Comparison of ENCODE assay signal across 9 mouse cellular contexts in the genomic region with DNA sequence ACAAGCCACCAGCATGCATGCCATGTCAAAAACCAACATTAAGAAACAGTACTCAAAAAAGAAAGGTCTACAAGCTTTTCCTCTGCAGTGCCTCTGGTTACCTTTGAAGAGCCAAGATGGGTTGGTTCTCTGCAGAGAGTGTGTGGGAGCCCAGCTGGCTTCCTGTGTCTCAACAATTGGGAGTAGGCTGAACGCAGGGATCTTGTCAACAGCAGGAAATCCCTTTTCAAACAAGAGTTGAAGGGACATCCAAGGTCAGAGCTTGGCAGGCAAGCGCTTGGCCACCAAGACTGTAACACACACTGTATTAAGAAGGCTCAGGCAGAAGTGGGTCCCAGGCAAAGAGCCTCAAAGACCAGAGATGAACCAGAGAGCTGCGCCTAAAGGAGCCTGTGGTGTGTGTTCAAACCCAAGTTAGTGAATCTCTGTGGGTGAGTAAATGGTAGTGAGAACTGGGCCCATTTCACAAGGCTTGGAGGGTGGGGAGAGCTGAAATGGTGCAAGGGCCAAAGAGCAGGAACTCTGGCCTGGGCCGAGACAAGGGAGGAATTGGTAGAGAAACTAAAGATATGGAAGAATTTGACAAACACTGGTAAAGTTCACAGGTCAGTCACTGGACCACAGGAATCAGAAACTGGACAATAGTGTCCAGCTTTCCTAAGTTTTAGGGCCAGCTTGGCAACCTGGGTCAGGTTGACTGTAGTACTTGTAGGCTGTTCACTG.
A peak's percentile ranks its signal among the peaks of the same experiment; 100 is the strongest.
DNase-seq lines count a peak whose midpoint lies in the region; ATAC-seq lines count a peak whose summit lies in the region.
"Had no signal": no experiment of that assay in that cellular context is flagged by ENCODE, and none has a peak within 500 bp of the region (broad histone marks: within the 10 kb centered on the region; RNA-seq: fewer than 3 reads in every experiment).

No protein-coding gene starts in this region.

- H3K9me3 ChIP-seq in heart, embryonic 16.5 days (replicated peaks; ENCODE audit: control insufficient read depth, low read length): no peaks in the 10 kb centered on the region
- H3K9me3 ChIP-seq in liver, embryonic 16.5 days (replicated peaks; ENCODE audit: control insufficient read depth, low read length): no peaks in the 10 kb centered on the region
- H3K9me3 ChIP-seq: embryonic facial prominence, embryonic 13.5 days had no signal

- H3K27me3 ChIP-seq in heart, embryonic 16.5 days (ENCODE audit: control insufficient read depth, insufficient read depth, low read length): no peaks in the 10 kb centered on the region
- no peaks in the 10 kb centered on the region for H3K27me3 ChIP-seq in liver, embryonic 16.5 days (ENCODE audit: control insufficient read depth, insufficient read depth, low read depth, low read length)
- H3K27me3 ChIP-seq: embryonic facial prominence, embryonic 13.5 days had no signal

- DNase-seq in ovary, postnatal 36 days (ENCODE audit: low spot score): peak; percentile 27
- DNase-seq in ovary, postnatal 10 days (ENCODE audit: low spot score): no peak
- peak; percentile 62 for DNase-seq in thymus, postnatal 25 days
- DNase-seq in frontal cortex, postnatal 10 days (ENCODE audit: low spot score in 2 of 2): no peak
- no peak for DNase-seq in cerebellum, postnatal 25 days
- DNase-seq in right cerebral cortex, postnatal 4 days: no peak

- no peaks in the 10 kb centered on the region for H3K36me3 ChIP-seq in heart, embryonic 16.5 days (ENCODE audit: control insufficient read depth, insufficient read depth)
- H3K36me3 ChIP-seq in liver, embryonic 16.5 days (ENCODE audit: control insufficient read depth, insufficient read depth): no peaks in the 10 kb centered on the region
- H3K36me3 ChIP-seq: embryonic facial prominence, embryonic 13.5 days had no signal

- no peak overlapping the region for H3K4me3 ChIP-seq in heart, embryonic 16.5 days (ENCODE audit: low read length)
- no peak overlapping the region for H3K4me3 ChIP-seq in liver, embryonic 16.5 days (ENCODE audit: low read depth, low read length)
- H3K4me3 ChIP-seq: embryonic facial prominence, embryonic 13.5 days had no signal

- peak overlapping the region; percentile 69 for H3K27ac ChIP-seq in heart, embryonic 16.5 days (ENCODE audit: low read length)
- H3K27ac ChIP-seq in liver, embryonic 16.5 days (ENCODE audit: low read length): no peak overlapping the region
- H3K27ac ChIP-seq: embryonic facial prominence, embryonic 13.5 days had no signal

- ATAC-seq in heart, embryonic 16.5 days (replicated peaks; ENCODE audit: extremely low read depth, insufficient read depth, low FRiP score): no peak
- peak; percentile 62 for ATAC-seq in liver, embryonic 16.5 days (ENCODE audit: low read depth)

- no peak overlapping the region for H3K9ac ChIP-seq in heart, embryonic 16.5 days (ENCODE audit: low read length)
- H3K9ac ChIP-seq in liver, embryonic 16.5 days (ENCODE audit: low read depth, low read length): no peak overlapping the region
- H3K9ac ChIP-seq: embryonic facial prominence, embryonic 13.5 days had no signal

- no peak overlapping the region for H3K4me2 ChIP-seq in heart, embryonic 16.5 days (ENCODE audit: low read depth, low read length)
- no peak overlapping the region for H3K4me2 ChIP-seq in liver, embryonic 16.5 days (ENCODE audit: low read depth, low read length)
- H3K4me2 ChIP-seq: embryonic facial prominence, embryonic 13.5 days had no signal

- H3K4me1 ChIP-seq in heart, embryonic 16.5 days (ENCODE audit: control insufficient read depth, insufficient read depth, low read length): peaks cover 7% of the 10 kb centered on the region
- H3K4me1 ChIP-seq in liver, embryonic 16.5 days (ENCODE audit: control insufficient read depth, low read depth, low read length): 0 out of 2 replicates have a peak, but pooled peaks cover 3% of the 10 kb centered on the region

- 51% methylated on average over 4 of the region's 4 CpGs for WGBS in heart, embryonic 16.5 days
- 33% methylated on average over 4 of the region's 4 CpGs for WGBS in liver, embryonic 16.5 days (ENCODE audit: insufficient replicate concordance)

Comparison
In these comparisons a context has a peak if more than half of its experiments do, and no peak if none do; other contexts are left out.
1. DNase-seq: peak in ovary, postnatal 36 days (single experiment) and thymus, postnatal 25 days (single experiment); none in ovary, postnatal 10 days (single experiment), frontal cortex, postnatal 10 days (0 of 2), cerebellum, postnatal 25 days (0 of 2) and right cerebral cortex, postnatal 4 days (single experiment).